Mouse (Mus musculus) stomach, postnatal 0 days (tissue): Measurements from ENCODE around the gene Sprr1b.
"Not testable (repeated sequence)": the region's sequence is repeated elsewhere in the genome, so short reads cannot be mapped to it uniquely, and the experiment has no call there.

ENCODE experiments used
- CTCF ChIP-seq: IDR thresholded peaks from 2 replicates; pipeline ENCODE4 v1.5.1; 2016; ENCODE audit warnings: antibody characterized with exemption, low read depth, mild to moderate bottlenecking, moderate library complexity
- EP300 ChIP-seq: optimal IDR thresholded peaks from 2 replicates; pipeline ENCODE3; 2016; ENCODE audit warnings: antibody characterized with exemption

DNA sequence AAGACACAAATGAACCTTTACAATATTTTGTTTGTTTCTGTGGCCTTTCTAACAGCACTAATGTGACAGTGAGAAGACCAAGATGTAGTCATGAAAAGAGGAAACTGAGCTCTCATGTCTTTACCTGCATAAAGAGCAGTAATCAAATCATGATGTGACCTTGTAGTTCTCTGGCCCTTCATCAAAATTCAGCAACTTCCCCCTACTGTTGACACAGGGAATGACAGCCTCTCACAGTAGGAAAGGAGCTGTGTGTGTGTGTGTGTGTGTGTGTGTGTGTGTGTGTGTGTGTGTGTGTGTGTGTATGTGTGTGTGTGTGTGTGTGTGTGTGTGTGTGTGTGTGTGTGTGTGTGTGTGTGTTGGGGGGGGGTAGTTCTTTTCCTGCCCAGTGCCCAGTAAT is 42.7 kb upstream of the Sprr1b start:
- not testable (repeated sequence) for TF ChIP-seq EP300
- TF ChIP-seq CTCF = peak; percentile 61
